Mouse (Mus musculus): ENCODE results near the gene Gm15023. TPM values are rescaled to one million over a fixed set of nuclear protein-coding genes. Genes with fewer than 3 reads are reported as not detected.
"Not testable (repeated sequence)": the region's sequence is repeated elsewhere in the genome, so short reads cannot be mapped to it uniquely, and the experiment has no call there.

Gene Gm15023
- polyA plus RNA-seq (2015; fragmentation: Nextera tagmentation; extraction: Ambion mirVana): not detected in 2 replicates

DNA sequence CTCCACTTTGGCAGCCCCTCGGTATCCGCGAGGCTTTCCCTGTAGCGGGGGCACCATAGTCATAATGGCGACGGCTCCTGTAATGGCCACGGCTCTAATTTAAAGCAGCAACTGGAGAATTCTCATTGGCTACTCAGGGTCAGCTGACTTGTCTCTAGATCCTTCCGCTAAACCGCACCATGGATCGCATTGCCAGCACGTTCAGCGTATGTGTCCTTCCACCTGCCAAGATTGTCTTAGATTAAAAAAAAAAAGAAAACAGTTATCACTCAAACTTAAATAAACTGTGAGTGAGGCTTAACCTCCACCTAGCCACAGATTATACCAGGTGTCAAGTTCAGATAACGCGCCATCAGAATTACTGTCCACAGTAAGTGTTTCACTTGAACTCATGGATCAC lies at the start of gene Gm15023:
Gm15023 (minus strand) TSS at position 101 of the 400 bp plus-strand sequence.
- not testable (repeated sequence) for H3K9me3 ChIP-seq (replicated peaks); H3K4me3 ChIP-seq (replicated peaks); H3K36me3 ChIP-seq; H3K4me1 ChIP-seq; H3K9ac ChIP-seq; ATAC-seq (replicated peaks; ENCODE audit: low FRiP score); H3K4me2 ChIP-seq; H3K27ac ChIP-seq; H3K27me3 ChIP-seq
- 96% methylated on average over 7 of the region's 14 CpGs for WGBS

DNA sequence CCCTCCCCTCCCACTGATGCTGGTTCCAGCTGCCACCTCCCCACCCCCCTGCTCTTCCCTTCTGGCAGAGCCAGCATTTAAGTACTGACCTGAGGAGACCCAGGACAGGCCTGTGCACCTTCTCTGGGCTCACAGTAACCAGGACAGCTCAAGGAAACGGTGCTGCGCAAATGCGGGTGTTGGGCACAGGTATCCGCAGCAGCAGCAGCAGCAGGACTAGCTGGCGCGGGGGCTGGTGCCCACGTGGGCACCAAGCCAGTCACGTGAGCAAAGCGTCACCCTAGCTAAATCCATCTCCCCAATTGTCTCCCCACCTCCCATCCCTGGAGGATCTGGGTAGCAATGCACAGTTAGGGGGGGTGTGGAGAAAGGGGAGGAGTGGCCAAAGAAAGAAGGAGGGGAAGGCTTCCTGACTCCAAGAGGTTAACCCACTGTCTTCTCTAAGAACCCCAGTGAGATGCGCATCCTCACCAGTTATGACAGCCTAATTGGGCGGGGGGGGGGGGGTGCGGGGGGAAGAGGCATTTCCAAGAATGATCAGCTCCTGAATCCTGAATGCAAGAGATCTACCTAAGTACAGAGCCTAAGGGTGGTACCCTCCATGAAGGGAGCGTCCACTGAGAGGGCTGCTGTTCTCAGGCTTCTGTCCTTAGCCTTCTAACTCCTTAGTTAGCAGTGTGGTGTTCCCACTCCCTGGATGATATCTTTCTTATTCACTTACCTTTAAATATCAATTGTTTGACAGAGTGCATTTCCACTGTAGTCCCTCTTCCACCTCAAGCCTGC lies 33.2 kb upstream of the Gm15023 start, which contains the start of gene Tceal6:
Tceal6 (minus strand) TSS at position 252 of the 786 bp plus-strand sequence.
- no peak for ATAC-seq (replicated peaks; ENCODE audit: low FRiP score)
- Histone ChIP-seq H3K27me3 (peaks cover 23% of the 10 kb centered on the region), H3K9ac (no peak within 1 kb of the TSS), H3K36me3 (no peaks in the 10 kb centered on the region), H3K27ac (no peak within 1 kb of the TSS), H3K4me1 (no peaks in the 10 kb centered on the region), H3K9me3 (replicated peaks) (no peaks in the 10 kb centered on the region), H3K4me2 (peak within 1 kb of the TSS; percentile 58), H3K4me3 (replicated peaks) (peak within 1 kb of the TSS; percentile 27)
- 21% methylated on average over 12 of the region's 13 CpGs for WGBS

DNA sequence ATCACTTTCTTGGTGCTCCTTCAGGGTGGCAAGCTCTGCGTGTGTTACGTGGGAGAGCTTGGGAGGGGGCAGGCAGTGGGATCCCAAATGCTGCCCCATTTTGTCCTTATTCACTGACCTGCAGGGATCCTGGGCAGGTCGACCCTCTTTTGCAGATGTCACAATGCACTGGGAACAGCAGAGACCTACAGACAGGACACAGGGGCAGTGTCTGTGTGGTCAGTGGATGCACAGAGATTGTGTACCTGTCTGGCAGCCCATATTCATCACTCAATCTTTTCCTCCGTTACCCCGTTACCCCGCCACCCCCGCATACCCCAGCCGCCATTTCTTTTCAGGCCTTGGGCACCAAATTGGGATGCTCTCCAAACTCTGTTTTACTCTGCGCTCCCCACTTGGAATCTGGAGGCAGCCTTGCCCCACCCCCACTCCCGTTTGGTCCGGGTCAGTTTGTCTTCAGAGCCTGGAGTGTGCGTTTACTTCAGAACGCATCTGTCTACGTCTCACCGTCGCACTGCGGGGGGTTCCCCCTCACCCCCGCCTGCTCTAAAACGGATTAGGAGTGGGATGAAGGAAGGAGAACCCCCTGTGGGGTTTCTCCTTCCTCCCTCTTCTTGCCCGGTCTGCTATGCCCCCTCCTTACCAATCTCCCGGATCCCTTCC lies 32.5 kb upstream of the Gm15023 start:
- ATAC-seq (replicated peaks; ENCODE audit: low FRiP score); H3K27ac ChIP-seq: not testable (repeated sequence)
- 23% methylated on average over 20 of the region's 21 CpGs for WGBS

DNA sequence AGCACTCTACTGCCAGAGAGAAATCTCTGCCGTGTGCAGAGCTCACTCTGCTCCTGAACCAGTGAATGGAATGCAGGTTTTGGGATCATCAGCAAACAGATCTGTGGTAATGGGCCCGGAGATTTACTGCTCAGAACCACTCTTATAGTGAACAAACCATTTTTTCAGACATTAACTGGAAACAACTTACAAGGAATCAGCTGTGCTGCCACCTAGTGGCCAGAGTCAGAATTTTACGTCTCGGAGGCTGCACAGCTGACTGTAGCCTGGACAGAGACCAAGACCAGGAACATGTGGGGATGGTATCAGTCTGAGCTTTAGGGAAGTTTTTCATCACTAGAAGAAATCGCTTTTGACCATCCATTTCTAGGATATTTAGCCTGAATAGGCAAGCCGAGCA lies 12.5 kb upstream of the Gm15023 start:
- H3K27me3 ChIP-seq; ATAC-seq (replicated peaks; ENCODE audit: low FRiP score); H3K9ac ChIP-seq; H3K27ac ChIP-seq; H3K4me1 ChIP-seq; H3K9me3 ChIP-seq (replicated peaks); H3K36me3 ChIP-seq; H3K4me2 ChIP-seq; H3K4me3 ChIP-seq (replicated peaks): not testable (repeated sequence)
- WGBS: no CpG with 5 or more reads among the region's 6 CpGs

More for the DNA sequence above, 32.5 kb upstream of the Gm15023 start:
- Histone ChIP-seq H3K27me3 (peaks cover 23% of the 10 kb centered on the region), H3K4me3 (replicated peaks) (peak overlapping the region; percentile 27), H3K4me2 (peak overlapping the region; percentile 58)
- not testable (repeated sequence) for H3K4me1 ChIP-seq; H3K9ac ChIP-seq; H3K36me3 ChIP-seq; H3K9me3 ChIP-seq (replicated peaks)

DNA sequence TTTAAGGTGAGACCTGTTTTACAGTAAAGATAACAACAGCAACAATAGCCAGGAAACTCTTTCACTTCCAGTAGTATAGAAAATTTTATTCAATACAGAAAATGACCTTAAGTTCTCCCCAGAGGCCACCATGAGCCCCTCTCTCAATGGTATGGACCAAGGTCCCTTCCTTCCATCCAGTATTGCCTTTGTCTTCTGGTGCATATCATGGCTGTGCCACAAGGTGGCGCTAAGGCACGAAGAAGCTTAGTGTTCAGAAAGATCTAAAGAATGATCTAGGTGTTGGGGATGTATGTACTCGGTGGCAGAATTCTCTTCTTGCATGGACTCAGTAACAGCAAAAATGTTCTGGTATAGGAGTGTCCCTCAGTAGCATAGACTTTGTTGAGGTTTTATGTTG lies 11.2 kb upstream of the Gm15023 start:
- not testable (repeated sequence) for H3K9ac ChIP-seq; H3K4me3 ChIP-seq (replicated peaks); H3K4me1 ChIP-seq; H3K27ac ChIP-seq; H3K4me2 ChIP-seq; H3K36me3 ChIP-seq; H3K27me3 ChIP-seq; H3K9me3 ChIP-seq (replicated peaks); ATAC-seq (replicated peaks; ENCODE audit: low FRiP score)
- WGBS: no CpG with 5 or more reads among the region's 3 CpGs

Other genes starting within 250 kb of the Gm15023 start
- 0.31 and 0.65 TPM in 2 replicates for gene Nxf2, start 212.9 kb downstream of the Gm15023 start, polyA plus RNA-seq (2015; fragmentation: Nextera tagmentation; extraction: Ambion mirVana)
- gene Zmat1, start 168.4 kb downstream of the Gm15023 start, polyA plus RNA-seq (2015; fragmentation: Nextera tagmentation; extraction: Ambion mirVana): 5.8 and 6.4 TPM in 2 replicates
- 0.74 and 0.80 TPM in 2 replicates for gene Tceal6, start 33.1 kb upstream of the Gm15023 start, polyA plus RNA-seq (2015; fragmentation: Nextera tagmentation; extraction: Ambion mirVana)
- gene Pramel3, start 124.7 kb upstream of the Gm15023 start, polyA plus RNA-seq (2015; fragmentation: Nextera tagmentation; extraction: Ambion mirVana): not detected in 2 replicates
- not detected in 2 replicates for gene Gm5128, start 195.7 kb upstream of the Gm15023 start, polyA plus RNA-seq (2015; fragmentation: Nextera tagmentation; extraction: Ambion mirVana)

Data from kidney, embryonic 15.5 days (tissue).